Mouse (Mus musculus) intestine, embryonic 15.5 days (tissue): Measurements from ENCODE around the gene Vti1a. TPM values are rescaled to one million over a fixed set of nuclear protein-coding genes. Genes with fewer than 3 reads are reported as not detected.

Experiments used
- ATAC-seq: fragments of 200-750 bp; cut with Nextera tagmentation; 2 replicates; pipeline ENCODE4 v1.8.0; 2017; ENCODE audit warnings: moderate TSS enrichment, moderate library complexity
- H3K27ac ChIP-seq: fragments of 300-500 bp; sonication (generic); 2 replicates; pipeline ENCODE4 v1.5.1; 2015; ENCODE audit warnings: mild to moderate bottlenecking, inconsistent platforms
- H3K27me3 ChIP-seq: fragments of 300-500 bp; sonication (generic); replicated peaks from 2 replicates; pipeline ENCODE4 v1.6.1; 2015; ENCODE audit warnings: inconsistent platforms
- H3K36me3 ChIP-seq: fragments of 300-500 bp; sonication (generic); 2 replicates; pipeline ENCODE4 v1.6.1; 2015; ENCODE audit warnings: inconsistent platforms
- H3K4me1 ChIP-seq: fragments of 300-500 bp; sonication (generic); replicated peaks from 2 replicates; pipeline ENCODE4 v1.6.1; 2015; ENCODE audit warnings: inconsistent platforms
- H3K4me2 ChIP-seq: fragments of 300-500 bp; sonication (generic); replicated peaks from 2 replicates; pipeline ENCODE4 v1.6.1; 2015; ENCODE audit warnings: mild to moderate bottlenecking, inconsistent platforms
- H3K4me3 ChIP-seq: fragments of 300-500 bp; sonication (generic); replicated peaks from 2 replicates; pipeline ENCODE4 v1.5.1; 2015; ENCODE audit warnings: inconsistent platforms
- H3K9ac ChIP-seq: fragments of 300-500 bp; sonication (generic); 2 replicates; pipeline ENCODE4 v1.6.1; 2015; ENCODE audit warnings: inconsistent platforms
- H3K9me3 ChIP-seq: fragments of 300-500 bp; sonication (generic); 2 replicates; pipeline ENCODE4 v1.6.1; 2016; ENCODE audit warnings: inconsistent platforms
- WGBS: fragments of 180-500 bp; shearing (Covaris S2); methylation state at CpG from one replicate; pipeline ENCODE4 v1.1.7; 2015; 5-methylcytosine and 5-hydroxymethylcytosine counted together
- polyA plus RNA-seq: library from polyadenylated mRNA; unstranded; fragments of >200 nt; fragmentation: Nextera tagmentation; extraction: Ambion mirVana; gene quantifications from 2 replicates; pipeline ENCODE4 v1.2.1, GENCODE M21; 2015

The Vti1a gene
- polyA plus RNA-seq, 1 experiment from 2014 or later = 23.5 TPM

DNA sequence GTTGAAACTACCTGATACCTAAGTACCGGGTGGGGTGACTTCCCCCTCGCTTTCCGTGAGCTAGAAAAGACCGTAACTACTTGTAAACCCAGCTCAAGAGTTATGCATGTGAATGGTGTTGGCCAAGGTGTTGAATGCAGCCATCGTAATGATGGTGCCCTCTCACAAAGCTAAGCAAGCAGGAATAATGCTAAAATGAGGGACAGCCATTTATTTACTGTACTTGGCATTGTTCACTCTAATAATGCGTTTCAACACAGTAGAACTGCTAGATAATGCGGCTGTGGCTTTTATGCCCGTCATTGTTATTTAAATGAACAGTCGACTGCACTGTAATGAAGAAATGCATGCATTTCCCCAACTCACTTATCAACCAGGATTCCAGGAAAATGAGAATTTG is 227.1 kb downstream of the Vti1a start:
- no peak overlapping the region for H3K9ac ChIP-seq
- H3K36me3 ChIP-seq = no peaks in the 10 kb centered on the region
- H3K4me2 ChIP-seq = no peak overlapping the region
- H3K9me3 ChIP-seq = no peaks in the 10 kb centered on the region
- H3K27ac ChIP-seq = no peak overlapping the region
- H3K4me3 ChIP-seq = no peak overlapping the region
- 90% methylated on average over 9 of the region's 9 CpGs for WGBS
- no peak for ATAC-seq
- no peaks in the 10 kb centered on the region for H3K27me3 ChIP-seq
- peaks cover 9% of the 10 kb centered on the region for H3K4me1 ChIP-seq

- Histone ChIP-seq H3K4me3 (no peak overlapping the region), H3K4me2 (no peak overlapping the region), H3K36me3 (no peaks in the 10 kb centered on the region), H3K9ac (no peak overlapping the region), H3K27ac (no peak overlapping the region), H3K4me1 (peaks cover 9% of the 10 kb centered on the region), H3K27me3 (no peaks in the 10 kb centered on the region), H3K9me3 (no peaks in the 10 kb centered on the region)
- no peak for ATAC-seq
- 65% methylated on average over 5 of the region's 5 CpGs for WGBS
Measured at GRCm38 (mm10) chr19:55544498-55544897, 228.4 kb downstream of the Vti1a start.

DNA sequence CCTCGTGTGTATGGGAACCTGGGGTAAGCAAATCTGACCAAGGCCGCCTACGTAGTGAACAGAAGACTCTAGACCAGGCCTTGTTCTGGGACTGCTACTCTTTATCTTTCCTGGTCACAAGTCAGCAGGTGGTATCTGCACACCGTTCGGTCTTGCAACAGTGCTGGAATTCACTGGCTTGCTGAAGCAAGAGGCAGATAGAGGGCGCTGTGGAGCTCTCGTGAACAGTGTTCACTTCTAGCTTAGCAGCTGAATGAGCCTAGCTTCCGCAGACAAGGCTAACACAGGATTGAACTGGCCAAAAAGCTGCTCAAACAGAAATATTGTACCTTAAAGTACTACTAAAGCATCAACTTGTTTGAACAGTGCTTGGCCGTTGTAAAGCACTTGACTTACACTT is 229.4 kb downstream of the Vti1a start:
- peak; percentile 82 for ATAC-seq
- Histone ChIP-seq H3K4me2 (no peak overlapping the region), H3K27ac (no peak overlapping the region), H3K4me3 (no peak overlapping the region), H3K27me3 (no peaks in the 10 kb centered on the region), H3K9me3 (no peaks in the 10 kb centered on the region), H3K4me1 (peaks cover 9% of the 10 kb centered on the region), H3K9ac (no peak overlapping the region), H3K36me3 (no peaks in the 10 kb centered on the region)
- 33% methylated on average over 9 of the region's 9 CpGs for WGBS

DNA sequence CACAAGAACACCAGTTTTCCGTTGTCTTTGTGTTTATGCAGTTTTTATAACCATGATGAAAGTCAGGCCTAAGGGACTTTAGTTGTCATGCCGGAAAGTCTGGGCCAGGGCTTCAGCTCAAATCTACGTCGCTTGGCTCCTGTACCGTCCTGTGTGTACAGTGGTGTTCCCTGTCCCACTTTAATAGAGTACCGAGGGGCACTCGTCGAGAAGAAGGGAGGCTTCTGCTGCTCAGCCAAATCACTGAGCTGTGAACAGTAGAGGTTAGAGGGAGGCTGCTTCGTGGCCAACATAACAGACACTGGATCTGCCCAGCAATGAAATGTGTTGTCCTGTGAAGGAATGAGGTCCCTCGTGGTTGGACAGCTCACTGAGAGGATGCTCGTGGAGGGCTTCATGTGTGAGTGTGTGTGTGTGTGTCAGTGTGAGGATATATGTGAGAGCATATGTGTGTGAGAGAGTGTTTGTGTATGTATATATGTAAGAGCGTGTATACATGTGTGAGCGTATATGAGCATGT is 230.0 kb downstream of the Vti1a start:
- no peak overlapping the region for H3K27ac ChIP-seq
- no peaks in the 10 kb centered on the region for H3K27me3 ChIP-seq
- H3K9ac ChIP-seq = no peak overlapping the region
- no peak for ATAC-seq
- 79% methylated on average over 13 of the region's 13 CpGs for WGBS
- no peaks in the 10 kb centered on the region for H3K9me3 ChIP-seq
- H3K4me2 ChIP-seq = no peak overlapping the region
- H3K36me3 ChIP-seq = no peaks in the 10 kb centered on the region
- H3K4me3 ChIP-seq = no peak overlapping the region
- peaks cover 9% of the 10 kb centered on the region for H3K4me1 ChIP-seq

DNA sequence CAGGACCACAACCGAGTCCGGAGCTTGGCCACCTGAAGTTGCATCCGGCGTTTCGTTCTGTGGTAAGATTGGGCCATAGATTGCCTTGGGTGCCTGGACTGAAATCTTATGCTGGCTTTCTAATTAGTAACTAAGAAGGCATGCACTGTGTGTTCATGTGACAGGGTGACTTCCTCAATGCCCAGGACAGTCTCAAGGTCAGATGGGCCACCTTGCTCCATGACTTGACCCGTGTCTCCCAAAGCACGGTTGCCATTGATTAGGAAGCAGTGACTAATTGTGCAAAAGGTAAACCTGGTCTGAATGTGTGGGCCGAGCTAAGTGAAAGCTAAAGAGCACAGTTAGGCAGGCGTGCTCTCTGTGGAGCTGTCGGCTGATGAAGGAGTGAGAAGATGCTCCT is 232.1 kb downstream of the Vti1a start:
- Histone ChIP-seq H3K27ac (no peak overlapping the region), H3K9me3 (no peaks in the 10 kb centered on the region), H3K27me3 (no peaks in the 10 kb centered on the region), H3K4me3 (no peak overlapping the region), H3K4me1 (0 out of 2 replicates have a peak, but pooled peaks cover 6% of the 10 kb centered on the region), H3K36me3 (no peaks in the 10 kb centered on the region), H3K9ac (no peak overlapping the region), H3K4me2 (no peak overlapping the region)
- ATAC-seq = no peak
- 88% methylated on average over 10 of the region's 10 CpGs for WGBS

- WGBS = 72% methylated on average over 10 of the region's 10 CpGs
- H3K4me2 ChIP-seq = no peak overlapping the region
- no peak for ATAC-seq
- H3K27me3 ChIP-seq = no peaks in the 10 kb centered on the region
- H3K9ac ChIP-seq = no peak overlapping the region
- H3K36me3 ChIP-seq = no peaks in the 10 kb centered on the region
- no peaks in the 10 kb centered on the region for H3K9me3 ChIP-seq
- no peak overlapping the region for H3K4me3 ChIP-seq
- H3K4me1 ChIP-seq = 0 out of 2 replicates have a peak, but pooled peaks cover 6% of the 10 kb centered on the region
- H3K27ac ChIP-seq = no peak overlapping the region
Measured at GRCm38 (mm10) chr19:55548656-55549055, 232.6 kb downstream of the Vti1a start.

- no peak overlapping the region for H3K4me3 ChIP-seq
- no peaks in the 10 kb centered on the region for H3K36me3 ChIP-seq
- H3K9me3 ChIP-seq = no peaks in the 10 kb centered on the region
- H3K9ac ChIP-seq = no peak overlapping the region
- no peak for ATAC-seq
- H3K4me2 ChIP-seq = no peak overlapping the region
- H3K4me1 ChIP-seq = 0 out of 2 replicates have a peak, but pooled peaks cover 10% of the 10 kb centered on the region
- 79% methylated on average over 6 of the region's 6 CpGs for WGBS
- no peaks in the 10 kb centered on the region for H3K27me3 ChIP-seq
- no peak overlapping the region for H3K27ac ChIP-seq
Measured at GRCm38 (mm10) chr19:55550176-55550575, 234.1 kb downstream of the Vti1a start.

DNA sequence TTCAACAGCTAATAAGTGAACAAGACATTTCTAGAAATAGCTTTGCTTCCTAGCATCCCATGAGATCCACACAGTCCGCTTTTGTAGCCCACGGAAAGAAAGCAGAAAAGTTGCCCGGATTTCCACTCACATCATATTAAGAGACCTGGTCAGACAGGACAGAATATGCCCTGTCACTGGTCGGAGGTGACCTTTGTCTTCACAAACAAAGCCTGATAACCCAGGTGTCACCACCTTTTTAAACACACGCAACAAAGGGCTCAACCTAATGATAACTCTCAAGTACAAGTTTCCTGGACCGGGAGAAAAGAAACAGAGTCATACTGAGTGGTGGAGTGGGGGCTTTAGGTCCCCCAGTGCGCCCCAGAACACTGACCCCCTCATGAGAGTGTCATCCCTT is 236.2 kb downstream of the Vti1a start:
- Histone ChIP-seq H3K9ac (no peak overlapping the region), H3K4me2 (no peak overlapping the region), H3K4me1 (peaks cover 16% of the 10 kb centered on the region; the same call in 1 of the 2 replicates), H3K9me3 (no peaks in the 10 kb centered on the region), H3K27me3 (no peaks in the 10 kb centered on the region), H3K27ac (no peak overlapping the region), H3K4me3 (no peak overlapping the region), H3K36me3 (no peaks in the 10 kb centered on the region)
- ATAC-seq = no peak
- WGBS = 54% methylated on average over 7 of the region's 7 CpGs

- Histone ChIP-seq H3K4me1 (peaks cover 16% of the 10 kb centered on the region; the same call in 1 of the 2 replicates), H3K4me3 (no peak overlapping the region), H3K27me3 (no peaks in the 10 kb centered on the region), H3K36me3 (no peaks in the 10 kb centered on the region), H3K9me3 (no peaks in the 10 kb centered on the region), H3K4me2 (no peak overlapping the region), H3K27ac (no peak overlapping the region), H3K9ac (no peak overlapping the region)
- ATAC-seq = no peak
- WGBS = 67% methylated on average over 7 of the region's 7 CpGs
Measured at GRCm38 (mm10) chr19:55552861-55553260, 236.8 kb downstream of the Vti1a start.

GRCm38 (mm10) chr19:55554295-55554694 is 238.2 kb downstream of the Vti1a start:
- no peaks in the 10 kb centered on the region for H3K36me3 ChIP-seq
- peaks cover 16% of the 10 kb centered on the region; the same call in 1 of the 2 replicates for H3K4me1 ChIP-seq
- no peak overlapping the region for H3K9ac ChIP-seq
- H3K9me3 ChIP-seq = no peaks in the 10 kb centered on the region
- H3K27ac ChIP-seq = no peak overlapping the region
- no peak overlapping the region for H3K4me3 ChIP-seq
- no peak for ATAC-seq
- H3K27me3 ChIP-seq = no peaks in the 10 kb centered on the region
- WGBS = 72% methylated on average over 5 of the region's 5 CpGs
- H3K4me2 ChIP-seq = no peak overlapping the region

DNA sequence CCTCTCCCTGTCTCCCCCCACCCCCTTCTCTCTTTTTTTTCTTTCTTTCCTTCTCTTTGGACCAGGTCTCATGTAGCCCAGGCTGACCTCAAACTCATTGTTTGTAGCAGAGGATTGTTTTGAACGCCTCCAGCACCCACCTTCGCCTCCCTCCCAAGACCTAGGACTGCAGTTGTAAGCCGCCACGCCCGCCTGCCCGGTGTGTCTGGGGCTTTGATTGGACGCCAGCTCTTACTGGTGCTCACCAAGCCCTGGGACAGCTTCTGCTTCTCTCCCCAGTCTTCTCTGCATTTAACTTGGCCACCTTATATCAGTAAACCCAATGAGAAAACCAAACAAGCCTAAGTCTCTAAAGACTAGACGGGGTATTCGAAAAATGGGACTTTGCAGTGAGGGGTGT is 238.6 kb downstream of the Vti1a start:
- Histone ChIP-seq H3K4me3 (no peak overlapping the region), H3K4me2 (no peak overlapping the region), H3K9ac (no peak overlapping the region), H3K9me3 (no peaks in the 10 kb centered on the region), H3K36me3 (no peaks in the 10 kb centered on the region), H3K27me3 (no peaks in the 10 kb centered on the region), H3K27ac (no peak overlapping the region), H3K4me1 (peaks cover 16% of the 10 kb centered on the region; the same call in 1 of the 2 replicates)
- ATAC-seq = no peak
- 66% methylated on average over 9 of the region's 9 CpGs for WGBS

DNA sequence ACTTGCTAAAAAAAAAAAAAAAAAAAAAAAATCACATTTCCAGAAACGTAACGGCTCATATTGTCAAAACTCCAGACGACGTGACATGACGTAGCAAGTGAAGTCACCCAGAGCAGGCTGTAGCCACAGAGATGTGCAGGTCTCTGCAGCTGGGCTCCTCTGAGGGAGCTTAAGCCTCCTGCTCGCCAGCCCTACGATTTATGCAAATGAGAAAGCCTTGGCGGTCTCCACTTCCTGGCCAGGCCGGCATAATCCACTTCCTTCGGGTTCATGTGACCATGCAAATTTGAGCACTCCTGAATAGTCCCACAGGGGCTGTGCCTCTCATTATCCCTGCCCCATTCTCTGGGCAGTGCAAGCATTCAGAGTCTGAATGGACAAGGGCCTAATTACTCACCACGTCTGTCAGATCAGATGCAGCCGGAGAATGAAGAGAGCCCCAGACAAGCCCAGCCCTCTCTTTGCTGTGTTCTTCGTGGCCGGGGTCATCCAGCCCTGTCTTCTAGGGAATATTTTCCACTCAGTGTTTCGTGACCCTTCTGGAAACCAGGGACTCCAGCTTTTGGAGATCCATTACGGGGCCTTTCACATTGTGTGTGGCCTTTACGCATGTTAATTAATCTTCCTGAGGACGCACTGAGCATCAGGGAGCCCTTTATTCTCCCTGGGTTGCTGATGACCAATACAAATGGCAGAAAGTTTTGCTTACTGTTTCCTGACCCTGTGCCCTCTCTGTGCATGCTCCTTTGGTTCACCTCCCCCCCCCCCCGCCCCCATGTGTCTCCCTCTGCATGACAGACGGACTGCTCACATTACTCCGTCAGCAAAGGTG is 240.3 kb downstream of the Vti1a start:
- Histone ChIP-seq H3K4me3 (peak overlapping the region; percentile 6; the same call in 1 of the 2 replicates), H3K27ac (0 out of 2 replicates have a peak overlapping the region, but pooled peaks have one; percentile 40), H3K4me2 (peak overlapping the region; percentile 36), H3K36me3 (no peaks in the 10 kb centered on the region), H3K4me1 (peaks cover 16% of the 10 kb centered on the region; the same call in 1 of the 2 replicates), H3K9me3 (no peaks in the 10 kb centered on the region), H3K9ac (0 out of 2 replicates have a peak overlapping the region, but pooled peaks have one; percentile 8), H3K27me3 (no peaks in the 10 kb centered on the region)
- peak; percentile 83 for ATAC-seq
- WGBS = 24% methylated on average over 21 of the region's 21 CpGs
